Mouse (Mus musculus) midbrain, embryonic 14.5 days (tissue): Measurements from ENCODE around the gene Pigo. TPM values are rescaled to one million over a fixed set of nuclear protein-coding genes. Genes with fewer than 3 reads are reported as not detected.

Source experiments
- ATAC-seq: fragments of 200-750 bp; cut with Nextera tagmentation; 2 replicates; pipeline ENCODE4 v1.8.0; 2017; ENCODE audit warnings: moderate number of reproducible peaks, moderate library complexity; ENCODE audit not compliant: low FRiP score, low TSS enrichment
- DNase-seq: peaks from one replicate; pipeline ENCODE4 v3.0.0-alpha.2; 2015
- H3K27ac ChIP-seq: fragments of 300-500 bp; sonication (generic); replicated peaks from 2 replicates; pipeline ENCODE4 v1.5.1; 2014; ENCODE audit warnings: mild to moderate bottlenecking, low read depth, low read length, moderate library complexity
- H3K27me3 ChIP-seq: fragments of 300-500 bp; sonication (generic); 2 replicates; pipeline ENCODE4 v1.6.1; 2014; ENCODE audit warnings: low read length, control low read depth, mixed read lengths; ENCODE audit not compliant: control insufficient read depth, insufficient read depth
- H3K36me3 ChIP-seq: fragments of 300-500 bp; sonication (generic); 2 replicates; pipeline ENCODE4 v1.6.1; 2014; ENCODE audit warnings: low read length, control low read depth; ENCODE audit not compliant: control insufficient read depth, insufficient read depth
- H3K4me1 ChIP-seq: fragments of 300-500 bp; sonication (generic); 2 replicates; pipeline ENCODE4 v1.6.1; 2014; ENCODE audit warnings: mild to moderate bottlenecking, antibody characterized with exemption, low read length, control low read depth; ENCODE audit not compliant: control insufficient read depth, insufficient read depth
- H3K4me2 ChIP-seq: fragments of 300-500 bp; sonication (generic); 2 replicates; pipeline ENCODE4 v1.6.1; 2014; ENCODE audit warnings: mild to moderate bottlenecking, low read length, moderate library complexity
- H3K4me3 ChIP-seq: fragments of 300-500 bp; sonication (generic); replicated peaks from 2 replicates; pipeline ENCODE4 v1.5.1; 2014; ENCODE audit warnings: low read depth, low read length
- H3K9ac ChIP-seq: fragments of 300-500 bp; sonication (generic); replicated peaks from 2 replicates; pipeline ENCODE4 v1.6.1; 2014; ENCODE audit warnings: mild to moderate bottlenecking, low read length, moderate library complexity
- H3K9me3 ChIP-seq: fragments of 300-500 bp; sonication (generic); 2 replicates; pipeline ENCODE4 v1.6.1; 2016; ENCODE audit warnings: low read length, control low read depth, mixed read lengths; ENCODE audit not compliant: control insufficient read depth
- WGBS: fragments of 180-500 bp; shearing (Covaris S2); extraction: QIAGEN DNeasy Blood & Tissue Kit; methylation state at CpG from one replicate; pipeline ENCODE4 v1.1.7; 2014; 5-methylcytosine and 5-hydroxymethylcytosine counted together
- polyA plus RNA-seq: library from polyadenylated mRNA; unstranded; fragments of >200 nt; fragmentation: Nextera tagmentation; extraction: Ambion mirVana; gene quantifications from 2 replicates; pipeline ENCODE4 v1.2.1, GENCODE M21; 2014

Gene Pigo
- polyA plus RNA-seq, 1 experiment from 2014 or later = 26.4 TPM

DNA sequence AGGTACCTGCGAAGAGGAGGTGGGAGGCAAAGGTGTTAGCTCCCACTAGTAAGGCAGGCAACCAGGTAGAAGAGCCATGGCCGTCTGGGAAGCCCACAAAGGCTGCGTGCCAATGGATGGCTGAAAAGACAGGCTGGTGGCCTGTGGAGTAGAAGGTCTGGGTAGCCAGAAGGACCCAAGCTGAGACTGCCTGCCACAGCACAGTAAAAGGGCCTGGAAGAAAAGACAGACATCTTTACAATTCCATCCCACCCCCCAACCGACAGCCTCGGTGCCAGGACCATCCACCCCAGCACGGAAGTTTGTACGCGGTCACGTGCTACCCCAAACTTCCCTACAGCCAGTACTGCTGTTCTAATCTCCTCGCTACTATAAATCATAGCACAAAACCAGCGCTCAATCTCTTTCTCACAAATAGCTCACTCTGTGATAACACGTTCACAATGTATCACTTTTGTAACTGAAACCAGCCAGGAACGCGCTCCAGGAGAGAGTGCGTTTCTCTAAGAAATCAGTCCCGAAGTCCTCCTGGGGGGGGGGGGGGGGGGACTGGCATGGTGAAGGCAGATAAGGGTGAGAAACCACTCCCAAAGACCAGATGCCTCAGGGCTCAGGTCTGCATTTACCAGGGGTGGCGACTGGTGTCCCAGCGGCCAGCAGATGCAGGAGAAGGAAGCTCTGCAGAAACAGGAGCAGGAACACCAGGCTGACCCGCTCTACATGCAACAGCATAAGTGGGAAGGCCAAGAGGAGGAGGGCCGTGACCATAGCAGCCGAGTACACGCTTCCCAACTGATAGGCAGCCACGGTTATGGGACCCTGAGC is 5.8 kb downstream of the Pigo start:
- no peaks in the 10 kb centered on the region for H3K27me3 ChIP-seq
- H3K4me1 ChIP-seq = peaks cover 11% of the 10 kb centered on the region
- ATAC-seq (no peak), DNase-seq (no peak)
- no peak overlapping the region for H3K4me3 ChIP-seq
- WGBS = 94% methylated on average over 23 of the region's 23 CpGs
- no peak overlapping the region for H3K4me2 ChIP-seq
- H3K9me3 ChIP-seq = no peaks in the 10 kb centered on the region
- no peak overlapping the region for H3K9ac ChIP-seq
- H3K36me3 ChIP-seq = peaks cover 75% of the 10 kb centered on the region
- no peak overlapping the region for H3K27ac ChIP-seq

- peaks cover 75% of the 10 kb centered on the region for H3K36me3 ChIP-seq
- no peak overlapping the region for H3K27ac ChIP-seq
- ATAC-seq = no peak
- H3K9ac ChIP-seq = no peak overlapping the region
- no peaks in the 10 kb centered on the region for H3K9me3 ChIP-seq
- no peak overlapping the region for H3K4me3 ChIP-seq
- H3K27me3 ChIP-seq = no peaks in the 10 kb centered on the region
- no peak overlapping the region for H3K4me2 ChIP-seq
- DNase-seq = no peak
- peaks cover 4% of the 10 kb centered on the region; the same call in 1 of the 2 replicates for H3K4me1 ChIP-seq
- WGBS = 93% methylated on average over 10 of the region's 10 CpGs
Observed at GRCm38 (mm10) chr4:43019176-43019575, 6.4 kb downstream of the Pigo start.

- H3K27me3 ChIP-seq = no peaks in the 10 kb centered on the region
- WGBS = 97% methylated on average over 4 of the region's 4 CpGs
- H3K4me1 ChIP-seq = no peaks in the 10 kb centered on the region
- H3K36me3 ChIP-seq = peaks cover 67% of the 10 kb centered on the region
- H3K4me3 ChIP-seq = no peak overlapping the region
- H3K27ac ChIP-seq = no peak overlapping the region
- H3K9me3 ChIP-seq = no peaks in the 10 kb centered on the region
- DNase-seq (no peak), ATAC-seq (no peak)
- H3K9ac ChIP-seq = no peak overlapping the region
- H3K4me2 ChIP-seq = no peak overlapping the region
Observed at GRCm38 (mm10) chr4:43018156-43018555, 7.5 kb downstream of the Pigo start.

DNA sequence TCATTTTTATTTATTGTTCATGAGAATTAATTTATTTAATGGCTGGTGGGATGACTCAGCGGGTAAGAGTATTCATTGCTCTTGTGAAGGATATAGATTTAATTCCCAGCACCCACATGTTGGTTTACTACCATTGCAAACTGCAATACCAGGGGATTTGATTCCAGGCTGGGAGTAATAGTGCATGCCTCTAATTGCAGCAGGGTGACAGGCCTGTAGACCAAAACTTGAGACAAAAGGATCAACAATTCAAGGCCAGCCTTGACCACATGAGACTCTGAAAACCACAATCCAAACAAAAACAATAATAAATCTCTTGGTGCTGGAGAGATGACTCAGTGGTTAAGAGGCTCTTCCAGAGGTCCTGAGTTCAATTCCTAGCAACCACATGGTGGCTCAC is 13.5 kb downstream of the Pigo start:
- Histone ChIP-seq H3K4me3 (no peak overlapping the region), H3K36me3 (peaks cover 6% of the 10 kb centered on the region; the same call in 1 of the 2 replicates), H3K4me2 (no peak overlapping the region), H3K9me3 (no peaks in the 10 kb centered on the region), H3K27me3 (no peaks in the 10 kb centered on the region), H3K27ac (no peak overlapping the region), H3K4me1 (peaks cover 8% of the 10 kb centered on the region), H3K9ac (no peak overlapping the region)
- no peak for DNase-seq
- ATAC-seq = no peak
- 98% methylated on average over 1 of the region's 1 CpGs for WGBS

GRCm38 (mm10) chr4:43010161-43011038 is 15.2 kb downstream of the Pigo start, which contains the start of gene Fancg:
TSS of gene Fancg (minus strand) at chr4:43010506.
- Histone ChIP-seq H3K4me1 (peaks cover 8% of the 10 kb centered on the region), H3K27me3 (no peaks in the 10 kb centered on the region), H3K4me3 (peak within 1 kb of the TSS; percentile 70), H3K27ac (no peak within 1 kb of the TSS; the same call in 1 of the 2 replicates), H3K4me2 (peak within 1 kb of the TSS; percentile 91), H3K9me3 (no peaks in the 10 kb centered on the region), H3K36me3 (no peaks in the 10 kb centered on the region), H3K9ac (peak within 1 kb of the TSS; percentile 60)
- peak; percentile 90 for DNase-seq
- WGBS = under 1% methylated on average over 37 of the region's 37 CpGs
- ATAC-seq = peak; percentile 89

DNA sequence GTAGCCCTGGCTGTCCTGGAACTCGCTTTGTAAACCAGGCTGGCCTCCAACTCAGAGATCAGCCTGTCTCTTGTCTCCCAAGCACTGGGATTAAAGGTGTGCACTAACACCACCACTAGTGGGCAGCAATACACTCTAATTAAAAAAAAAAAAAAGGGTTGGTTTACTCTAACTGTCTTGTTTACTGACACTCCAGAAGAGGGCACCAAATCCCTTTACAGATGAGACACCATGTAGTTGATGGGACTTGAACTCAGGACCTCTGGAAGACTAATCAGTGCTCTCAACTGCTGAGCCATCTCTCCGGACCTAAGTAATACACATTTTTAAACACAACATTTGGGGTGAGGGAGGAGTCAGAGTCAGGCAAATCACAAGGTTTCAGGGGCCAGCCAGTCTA is 19.9 kb downstream of the Pigo start:
- H3K27ac ChIP-seq = no peak overlapping the region
- H3K27me3 ChIP-seq = no peaks in the 10 kb centered on the region
- H3K4me1 ChIP-seq = peaks cover 14% of the 10 kb centered on the region
- H3K4me3 ChIP-seq = no peak overlapping the region
- WGBS = 55% methylated on average over 2 of the region's 2 CpGs
- H3K9ac ChIP-seq = no peak overlapping the region
- no peak overlapping the region for H3K4me2 ChIP-seq
- H3K9me3 ChIP-seq = no peaks in the 10 kb centered on the region
- 0 out of 2 replicates have a peak, but pooled peaks cover 2% of the 10 kb centered on the region for H3K36me3 ChIP-seq
- peak; percentile 26 for DNase-seq
- ATAC-seq = no peak

DNA sequence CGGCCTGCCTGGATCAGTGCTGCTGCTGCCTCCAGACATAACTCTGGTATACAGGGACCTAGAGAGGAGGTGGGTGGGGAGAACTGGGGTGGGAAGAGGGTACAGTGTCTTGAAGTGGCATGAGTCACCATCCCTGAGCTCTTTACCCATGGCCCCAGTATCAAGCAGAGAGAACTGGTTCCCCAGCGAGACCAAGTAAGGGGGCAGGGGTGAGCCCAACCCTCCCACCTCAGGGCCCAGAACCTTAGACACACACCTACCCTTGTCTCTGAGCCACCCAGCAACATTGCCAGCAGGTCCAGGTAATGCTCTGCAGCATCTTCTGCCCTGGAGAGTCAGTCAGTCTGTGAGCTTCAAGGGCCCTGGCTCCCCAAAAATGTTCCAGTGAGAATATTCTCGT is 20.7 kb downstream of the Pigo start:
- Histone ChIP-seq H3K27ac (no peak overlapping the region), H3K36me3 (0 out of 2 replicates have a peak, but pooled peaks cover 2% of the 10 kb centered on the region), H3K27me3 (no peaks in the 10 kb centered on the region), H3K4me2 (no peak overlapping the region), H3K4me3 (no peak overlapping the region), H3K9me3 (no peaks in the 10 kb centered on the region), H3K9ac (no peak overlapping the region), H3K4me1 (peaks cover 14% of the 10 kb centered on the region)
- ATAC-seq (no peak), DNase-seq (no peak)
- WGBS = 90% methylated on average over 3 of the region's 3 CpGs

DNA sequence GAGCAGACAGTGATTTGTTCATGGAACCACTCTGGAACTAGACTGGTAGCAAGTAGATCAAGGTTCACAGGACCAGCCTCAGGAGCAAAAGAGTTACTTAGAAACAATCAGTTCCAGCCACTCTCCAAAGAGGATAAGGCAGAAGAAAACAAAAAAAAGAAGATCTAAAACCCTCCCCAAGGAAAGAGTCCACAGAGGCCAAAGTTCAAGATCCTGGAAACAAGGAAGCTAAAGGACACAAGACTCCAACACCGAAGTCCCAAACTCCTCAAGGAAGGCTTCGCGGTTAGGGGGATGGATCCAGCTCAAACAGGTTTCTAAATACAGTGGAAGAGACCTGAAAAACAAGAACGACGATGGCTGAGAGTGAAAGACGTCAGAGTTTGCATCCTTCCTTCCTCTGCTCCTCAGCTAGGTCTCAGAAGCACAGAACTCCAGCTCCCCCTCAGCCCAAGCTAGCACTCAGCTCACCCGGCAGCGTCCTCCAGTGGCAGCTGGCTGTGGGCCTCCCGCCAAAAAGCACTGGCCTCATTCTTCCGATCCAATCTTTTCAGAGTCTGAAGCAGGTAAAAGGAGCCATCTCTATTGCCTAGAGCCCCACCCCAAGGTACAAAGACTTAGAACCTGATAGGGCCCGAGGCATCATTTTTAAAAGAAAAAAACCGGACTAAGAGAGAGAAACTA is 22.7 kb downstream of the Pigo start:
- no peak for ATAC-seq
- 81% methylated on average over 12 of the region's 12 CpGs for WGBS
- H3K4me3 ChIP-seq = no peak overlapping the region

More for the DNA sequence above, 22.7 kb downstream of the Pigo start:
- H3K27me3 ChIP-seq = no peaks in the 10 kb centered on the region
- 0 out of 2 replicates have a peak, but pooled peaks cover 2% of the 10 kb centered on the region for H3K36me3 ChIP-seq
- no peak overlapping the region for H3K9ac ChIP-seq
- DNase-seq = no peak
- H3K4me2 ChIP-seq = no peak overlapping the region
- H3K9me3 ChIP-seq = no peaks in the 10 kb centered on the region
- H3K4me1 ChIP-seq = peaks cover 18% of the 10 kb centered on the region
- no peak overlapping the region for H3K27ac ChIP-seq
